Mouse (Mus musculus): ENCODE measurements around the gene Dlx6.

Gene Dlx6

DNA sequence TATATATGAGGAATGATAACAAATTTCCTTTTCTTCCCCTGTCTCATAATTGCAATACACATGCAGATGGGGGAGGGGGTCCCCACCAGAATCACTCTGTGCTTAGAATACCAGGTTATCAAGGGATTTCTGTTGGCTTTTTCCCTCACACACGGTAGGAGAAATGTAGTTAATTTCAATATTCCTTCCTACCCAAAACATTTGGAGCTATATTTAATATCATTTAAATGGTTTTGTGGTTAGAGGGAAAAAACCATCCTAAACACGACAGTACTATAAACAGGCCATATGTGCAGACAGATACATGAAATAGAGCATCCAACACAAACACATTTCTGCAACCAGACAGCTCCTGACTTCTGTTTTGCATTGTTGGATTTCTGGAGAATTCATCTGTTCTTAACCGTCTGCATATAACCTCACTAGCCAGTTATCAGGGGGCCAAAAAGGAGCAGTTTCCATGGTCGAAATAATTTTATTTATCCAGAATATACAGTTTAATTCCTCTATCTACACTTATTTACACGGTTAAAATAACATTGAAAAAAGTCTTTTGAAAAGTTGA lies 14.3 kb downstream of the Dlx6 start:
- no peak for DNase-seq (ENCODE audit: low spot score in 2 of 2)

DNA sequence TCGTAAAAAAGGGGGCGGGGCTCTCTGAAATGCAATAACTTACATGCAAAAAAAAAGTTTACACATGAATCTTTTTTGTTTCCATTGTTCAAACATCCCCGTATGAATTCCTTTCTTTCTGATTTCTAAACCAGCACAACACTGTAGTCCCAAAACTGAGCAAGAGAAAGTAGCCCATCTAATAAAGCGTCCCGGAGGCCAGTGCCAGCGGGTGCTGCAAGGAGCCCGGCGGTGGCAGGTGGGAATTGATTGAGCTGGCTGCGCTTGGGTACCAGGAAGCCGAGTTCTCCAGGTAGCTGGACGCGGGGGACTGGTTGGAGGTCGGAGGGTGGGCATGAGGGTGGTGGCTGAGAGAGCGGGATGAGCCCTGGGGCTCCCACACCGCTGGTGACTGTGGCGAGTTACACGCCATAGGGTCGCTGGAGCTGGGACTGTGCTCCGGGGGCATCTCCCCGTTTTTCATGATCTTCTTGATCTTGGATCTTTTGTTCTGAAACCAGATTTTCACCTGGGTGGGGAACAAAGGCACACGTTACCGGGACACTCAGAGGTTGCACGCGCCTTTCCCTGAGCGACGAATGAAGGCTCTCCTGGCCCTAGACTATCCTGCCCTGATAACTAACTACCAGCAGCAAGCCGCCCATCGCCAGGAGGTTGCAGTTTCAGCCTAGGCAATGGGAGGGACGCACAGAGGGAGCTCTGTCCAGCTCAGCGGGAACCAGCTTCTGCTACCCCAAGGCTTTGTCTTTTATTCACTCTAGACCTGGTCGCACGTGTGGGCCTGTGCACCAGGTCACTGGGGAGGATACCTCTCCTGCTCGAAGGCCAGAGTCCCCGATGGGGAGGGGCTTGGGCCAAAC lies 15.1 kb downstream of the Dlx6 start:
- no peak for DNase-seq (ENCODE audit: low spot score in 2 of 2)

DNA sequence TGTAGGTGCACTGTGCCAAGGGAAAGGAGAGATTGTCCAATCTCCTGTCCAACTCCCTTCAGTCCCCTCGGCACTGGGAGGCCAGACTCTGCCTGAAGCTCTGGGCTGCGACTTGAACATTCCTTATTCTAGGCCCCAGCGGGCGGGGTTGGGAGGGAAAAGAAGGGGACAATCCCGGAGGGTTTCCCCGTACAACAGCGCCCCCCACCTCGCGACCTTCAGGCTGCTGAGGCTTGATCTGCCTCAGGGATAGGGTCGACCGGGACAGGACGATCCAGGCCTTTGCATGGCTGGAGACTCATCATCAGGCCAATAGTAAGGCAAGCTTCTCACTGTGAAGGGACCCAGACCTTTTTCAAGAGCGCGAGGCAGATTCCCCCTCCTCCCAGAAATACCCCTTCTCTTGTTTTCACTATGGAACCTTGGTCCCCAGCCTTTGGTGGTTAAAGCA lies 15.7 kb downstream of the Dlx6 start:
- no peak for DNase-seq (ENCODE audit: low spot score in 2 of 2)

DNA sequence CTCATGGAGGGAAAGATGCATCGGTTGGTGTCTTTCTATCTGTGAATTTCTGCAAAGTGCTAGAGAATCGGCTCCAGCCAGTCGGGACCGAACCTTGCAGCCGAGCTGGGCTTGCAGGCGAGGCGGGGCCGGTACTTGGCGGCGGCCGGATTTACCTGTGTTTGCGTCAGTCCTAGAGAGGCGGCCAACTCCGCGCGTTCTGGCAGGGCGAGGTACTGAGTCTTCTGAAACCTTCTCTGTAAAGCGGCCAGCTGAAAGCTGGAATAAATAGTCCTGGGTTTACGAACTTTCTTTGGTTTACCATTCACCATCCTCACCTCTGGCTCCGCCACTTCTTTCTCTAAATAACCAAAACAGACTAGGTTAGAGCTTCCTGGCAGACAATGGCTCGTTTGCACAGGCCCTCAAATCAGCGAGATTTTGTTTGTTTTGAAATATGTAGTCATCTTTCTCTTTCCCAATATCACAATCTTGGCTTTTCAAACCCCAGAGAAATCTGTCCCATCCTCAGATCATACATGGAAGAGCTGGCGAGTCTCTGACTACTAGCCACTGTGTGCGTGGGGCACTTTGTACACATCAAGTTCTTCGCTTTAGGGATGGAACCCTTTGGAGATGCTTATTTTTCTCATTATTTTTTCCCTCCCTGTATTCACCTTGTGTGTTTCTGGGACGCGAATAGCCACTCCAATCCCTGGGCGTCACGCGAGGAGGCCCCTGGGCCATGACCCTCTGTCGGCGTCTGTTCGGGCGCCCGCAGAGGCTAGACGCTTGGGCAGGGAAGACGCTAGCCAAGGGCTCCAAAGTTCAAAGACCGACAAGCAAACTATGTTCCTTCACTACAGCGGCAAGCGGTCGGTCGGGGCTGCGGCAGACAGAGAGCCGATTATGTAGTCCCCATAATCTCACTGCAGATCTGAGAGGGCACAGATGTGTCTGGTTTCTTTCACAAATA lies 16.5 kb downstream of the Dlx6 start:
- DNase-seq (ENCODE audit: low spot score in 2 of 2), result no peak

DNA sequence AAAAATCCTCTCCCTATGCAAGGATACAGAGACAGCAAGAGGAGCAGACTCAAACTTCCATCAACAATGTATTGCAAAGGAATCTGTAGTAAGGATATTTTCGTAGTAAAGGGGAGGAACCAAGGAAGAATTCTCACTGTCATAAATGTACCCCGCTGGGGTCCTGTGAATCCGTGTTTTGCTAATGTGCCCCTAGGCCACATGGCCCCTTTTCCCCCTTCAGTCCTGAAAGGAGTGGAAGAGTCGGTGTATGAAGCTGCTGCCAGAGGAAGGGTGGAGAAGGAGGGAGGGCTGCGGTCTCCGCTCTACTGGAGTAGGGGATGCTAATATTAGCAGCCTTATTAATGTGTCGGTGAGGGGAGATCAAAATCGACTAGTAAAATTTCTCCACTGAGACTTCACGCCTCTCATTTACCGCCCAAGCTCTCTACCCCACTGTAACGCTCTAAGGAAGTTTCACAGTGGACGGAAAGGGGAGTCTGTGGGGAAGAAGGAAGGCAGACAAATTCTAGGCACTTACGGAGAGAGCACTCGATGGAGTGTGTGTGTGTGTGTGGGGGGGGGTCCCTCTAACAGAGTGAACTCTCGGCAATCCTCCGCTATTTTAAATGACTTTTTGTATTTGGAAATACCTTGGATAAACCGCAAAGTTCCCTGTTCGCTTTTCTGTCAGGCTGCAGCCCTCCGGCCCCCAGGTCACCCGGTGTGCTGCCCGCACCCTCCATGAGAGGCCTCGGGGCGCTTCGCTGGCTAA lies 17.4 kb downstream of the Dlx6 start:
- DNase-seq (ENCODE audit: low spot score in 2 of 2), result no peak

DNA sequence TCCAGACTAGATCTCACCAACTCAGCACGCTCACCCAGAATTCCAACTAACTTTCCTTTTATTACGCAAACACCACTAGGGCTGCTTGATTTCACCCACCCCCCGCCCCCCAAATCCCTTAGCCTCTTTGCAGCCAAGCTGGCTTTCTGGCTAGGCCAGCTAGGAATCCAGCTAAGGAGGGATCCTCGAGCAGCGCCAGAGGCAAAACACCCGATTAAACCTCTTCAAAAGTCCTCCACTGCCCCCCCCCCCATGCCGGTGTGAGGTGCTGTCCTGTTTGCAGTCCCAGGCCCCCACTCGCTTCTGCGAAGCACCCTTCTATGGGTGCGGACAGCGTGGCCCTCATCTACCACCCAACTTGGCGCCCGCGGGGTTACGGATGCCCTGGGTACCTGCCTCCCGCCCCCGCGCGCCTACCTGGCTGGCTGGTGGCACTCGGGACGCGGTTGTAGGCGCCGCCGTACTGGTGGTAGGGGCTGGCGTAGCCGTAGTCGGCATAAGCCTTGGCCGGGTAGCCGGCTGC lies 18.0 kb downstream of the Dlx6 start:
- no peak for DNase-seq (ENCODE audit: low spot score in 2 of 2)

DNA sequence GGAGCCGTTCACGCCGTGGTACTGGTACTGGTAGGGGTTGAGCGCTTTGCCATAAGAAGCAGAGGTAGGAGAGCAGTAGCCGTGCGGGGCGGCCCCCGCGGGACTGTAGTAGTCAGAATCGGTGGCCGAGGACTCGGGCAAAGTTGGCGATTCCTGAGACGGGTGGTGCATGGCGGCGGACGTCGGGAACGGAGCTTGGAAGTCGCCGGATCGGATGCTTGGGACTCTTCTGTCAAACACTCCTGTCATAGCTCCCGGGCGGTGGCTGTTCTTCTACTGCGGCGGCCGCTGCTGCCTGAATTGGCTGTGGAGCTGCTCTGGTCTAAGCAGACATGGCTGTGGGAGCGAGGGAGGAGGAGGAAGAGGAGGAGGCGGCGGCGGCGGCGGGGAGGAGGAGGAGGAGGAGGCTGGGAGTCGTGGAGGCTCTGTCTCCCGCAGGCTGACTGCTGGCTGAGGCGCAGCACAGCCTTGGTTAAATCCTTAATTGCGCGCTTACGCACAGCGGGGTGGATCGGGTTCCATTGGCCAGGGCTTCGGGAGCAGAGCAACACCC lies 18.6 kb downstream of the Dlx6 start, which contains the start of gene Dlx5:
Gene Dlx5 (minus strand): TSS at position 448 of the 553 bp plus-strand sequence.
- peak in 1 of 2 experiments; percentile 19 for DNase-seq (ENCODE audit: low spot score in 2 of 2)

DNA sequence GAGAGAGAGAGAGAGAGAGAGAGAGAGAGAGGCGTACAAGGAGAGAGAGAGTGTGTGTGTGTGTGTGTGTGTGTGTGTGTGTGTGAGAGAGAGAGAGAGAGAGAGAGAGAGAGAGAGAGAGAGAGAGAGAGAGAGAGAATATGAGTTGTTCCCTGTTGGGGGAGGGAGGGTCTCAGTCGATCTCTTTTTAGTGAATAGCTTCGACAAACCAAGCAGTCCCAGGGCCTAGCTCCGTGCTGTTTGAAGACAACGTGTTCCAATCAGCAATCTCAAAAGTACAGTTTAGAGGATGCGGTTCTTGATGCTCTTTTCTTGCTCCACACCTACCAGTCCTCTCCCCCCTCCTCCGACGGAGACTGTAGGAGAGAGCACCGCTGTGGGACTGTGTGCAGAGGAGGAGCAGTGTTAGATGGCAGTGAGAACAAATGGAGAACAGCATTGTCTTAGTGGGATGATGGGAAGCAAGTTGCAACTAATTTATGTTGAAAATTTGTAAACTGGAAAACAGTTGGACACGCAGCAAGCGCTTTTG lies 19.2 kb downstream of the Dlx6 start:
- DNase-seq (ENCODE audit: low spot score in 2 of 2), result no peak

DNA sequence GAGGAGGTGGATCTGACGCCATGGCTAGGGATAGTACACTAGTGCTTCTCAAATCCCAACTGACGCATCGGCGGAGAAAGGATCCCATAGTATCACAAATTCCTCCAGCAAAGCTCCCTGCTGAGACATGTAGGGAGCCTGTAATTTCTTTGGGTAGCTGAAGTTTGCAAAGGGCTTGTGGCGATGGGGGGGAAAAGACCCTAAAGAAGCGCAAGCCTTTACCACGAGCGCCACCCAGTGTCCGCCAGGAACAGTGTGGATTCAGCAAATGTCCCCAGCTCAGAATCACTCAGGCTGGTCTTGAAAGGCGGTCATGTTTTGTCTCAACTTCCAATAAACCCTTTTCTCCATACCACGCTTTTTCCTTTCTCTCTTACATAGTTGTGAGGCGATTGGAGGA lies 21.8 kb downstream of the Dlx6 start:
- no peak for DNase-seq (ENCODE audit: low spot score in 2 of 2)

DNA sequence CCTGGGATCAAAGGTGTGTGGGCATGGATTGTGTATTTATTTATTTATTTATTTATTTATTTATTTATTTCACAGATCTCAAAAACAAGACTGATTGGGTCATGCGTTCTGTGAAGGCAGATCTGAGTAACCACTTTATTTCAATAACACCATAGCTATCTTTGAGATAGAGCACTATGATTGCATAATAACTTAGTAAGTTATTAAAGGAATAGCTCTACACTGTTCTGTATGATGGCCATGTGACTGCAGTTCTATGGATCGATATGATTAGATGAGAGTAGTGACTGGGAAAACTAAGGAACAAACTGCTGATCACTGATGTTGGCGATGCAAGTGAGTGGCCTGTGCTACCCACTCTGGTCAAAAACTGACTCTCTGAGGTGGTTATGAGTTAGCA lies 23.1 kb downstream of the Dlx6 start:
- no peak for DNase-seq (ENCODE audit: low spot score in 2 of 2)

DNA sequence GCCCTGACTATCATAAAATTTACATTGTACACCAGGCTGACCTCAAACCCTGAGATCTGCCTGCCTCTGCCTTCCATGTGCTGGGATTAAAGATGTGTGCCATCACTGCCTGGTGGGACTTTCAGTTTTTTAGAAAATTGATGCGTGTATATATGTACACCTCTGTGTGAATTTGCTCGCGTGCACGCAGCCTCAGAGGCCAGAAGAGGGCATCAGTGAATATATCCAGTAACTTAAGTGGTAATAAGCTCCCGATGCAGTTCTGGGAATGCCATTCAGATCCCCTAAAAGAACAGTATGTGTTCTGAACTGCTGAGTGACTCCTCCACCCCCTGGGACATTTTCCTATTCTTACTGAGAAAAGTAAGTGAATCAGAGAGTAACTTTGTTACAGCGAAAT lies 26.9 kb downstream of the Dlx6 start:
- no peak for DNase-seq (ENCODE audit: low spot score in 2 of 2)

DNA sequence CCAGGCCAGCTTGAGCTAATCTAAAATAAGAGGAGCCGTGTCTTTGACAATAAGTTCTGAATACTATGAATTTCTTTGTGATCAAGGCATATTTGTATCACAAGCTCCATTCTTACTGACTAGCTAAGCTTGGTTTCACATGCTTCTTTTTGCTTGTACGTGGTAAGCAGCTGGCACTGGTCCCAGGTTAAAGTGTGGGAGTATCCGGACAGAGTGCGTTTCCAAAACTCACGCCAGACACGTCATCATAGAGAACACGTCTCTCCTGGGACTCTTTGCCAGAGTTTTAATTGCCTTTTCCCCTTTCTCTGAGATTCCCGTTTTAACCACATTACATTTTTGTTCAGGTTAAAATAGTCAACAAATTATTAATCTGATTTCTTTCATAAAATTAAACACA lies 46.5 kb downstream of the Dlx6 start:
- peak; percentile 69 to 86 for DNase-seq (ENCODE audit: low spot score in 2 of 2)

DNA sequence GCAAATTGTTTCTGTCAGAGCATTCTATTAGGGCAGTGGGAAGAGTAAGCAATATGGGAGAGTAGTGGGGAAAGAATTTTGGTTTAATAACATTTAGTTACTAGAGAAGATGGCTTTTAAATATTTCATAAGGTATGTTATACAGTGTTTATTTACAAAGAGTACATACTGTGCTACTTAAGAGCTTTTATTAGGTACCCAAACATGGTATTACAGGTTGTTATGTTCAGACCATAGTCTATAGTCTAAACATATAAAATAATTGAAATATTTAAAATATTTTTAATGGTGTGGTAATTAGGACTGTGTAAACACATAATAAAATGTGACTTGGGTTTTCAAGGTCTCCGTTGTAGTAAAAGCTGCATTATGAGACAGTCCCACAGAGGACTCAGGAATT lies 51.2 kb downstream of the Dlx6 start:
- DNase-seq (ENCODE audit: low spot score in 2 of 2), result no peak

DNA sequence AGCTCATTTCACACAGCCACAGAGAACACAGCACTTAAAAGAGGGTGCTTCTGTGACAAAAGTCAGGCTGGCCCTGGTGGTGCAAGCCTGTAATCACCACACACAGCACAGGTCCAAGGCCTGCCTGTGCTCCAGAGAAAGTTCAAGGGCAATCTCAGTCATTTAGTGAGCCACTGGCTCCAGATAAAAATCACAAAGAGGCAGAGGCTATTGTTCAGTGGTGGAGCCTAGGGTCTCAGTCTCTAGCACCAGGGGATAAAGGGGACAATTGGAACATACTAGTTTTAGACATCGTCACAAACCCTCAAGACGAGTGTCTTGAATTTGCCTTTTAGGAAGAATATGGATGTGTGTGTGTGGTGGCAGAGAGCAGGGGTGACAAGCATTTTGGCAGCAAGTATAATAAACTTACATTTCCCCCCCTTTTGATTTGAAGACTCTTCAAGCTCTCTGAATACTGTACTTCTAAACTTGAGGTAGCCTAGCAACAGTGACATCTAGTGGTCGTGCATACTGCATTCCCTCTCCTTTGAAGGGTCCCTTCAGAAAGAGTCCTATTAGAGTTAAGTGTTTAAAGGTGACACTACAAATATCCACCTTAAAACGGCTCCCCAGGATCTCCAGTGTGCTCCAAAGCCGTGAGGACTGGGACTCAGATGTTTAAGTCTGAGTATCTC lies 51.9 kb downstream of the Dlx6 start:
- peak; percentile 9 to 26 for DNase-seq (ENCODE audit: low spot score in 2 of 2)

DNA sequence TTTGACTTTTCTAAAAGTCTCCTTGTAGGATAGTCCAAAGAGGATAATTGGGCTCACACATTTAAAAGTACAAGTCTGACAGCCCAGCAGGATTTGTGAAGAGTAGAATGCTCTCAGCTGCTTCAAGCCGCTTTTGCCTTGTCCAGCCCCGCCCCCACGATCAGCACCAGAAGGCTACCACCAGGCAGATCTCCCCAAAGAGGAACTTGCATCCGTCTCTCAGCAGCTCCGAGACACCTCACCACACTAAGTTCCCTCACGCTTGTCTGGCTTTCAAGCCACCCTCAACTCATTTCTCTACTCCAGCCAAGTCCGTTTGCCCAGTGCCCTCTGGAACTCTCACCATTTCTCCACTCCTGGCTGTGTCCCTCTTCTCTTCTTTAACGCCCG lies 52.4 kb downstream of the Dlx6 start:
- no peak for DNase-seq (ENCODE audit: low spot score in 2 of 2)

DNA sequence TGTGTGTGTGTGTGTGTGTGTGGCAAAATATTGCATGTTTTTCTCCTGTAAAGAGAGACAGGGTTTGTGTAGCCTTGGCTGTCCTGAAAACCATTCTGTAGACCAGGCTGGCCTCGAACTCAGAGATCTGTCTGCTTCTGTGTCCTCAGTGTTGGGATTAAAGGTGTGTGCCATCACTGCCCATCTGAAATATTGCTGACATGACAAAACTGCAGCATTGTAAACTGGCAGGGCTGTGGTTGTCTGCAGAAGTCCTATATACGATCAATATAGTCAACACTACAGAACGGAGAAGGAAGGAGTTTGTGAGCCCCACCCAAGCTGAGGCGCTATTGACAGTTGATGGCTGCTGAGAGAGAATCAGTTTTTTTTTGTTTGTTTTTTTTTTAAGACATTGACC lies 54.2 kb downstream of the Dlx6 start:
- DNase-seq (ENCODE audit: low spot score in 2 of 2), result no peak
